Mouse (Mus musculus) E14TG2a.4 (cell line): ENCODE measurements at regions not wholly inside any gene's neighbourhood (a gene's known extent, or its start where the extent isn't known, plus 50 kb on each side); places are given as distances from the start of the nearest gene placed in this dataset.

Experiments
- CTCF ChIP-seq: conservative IDR thresholded peaks from 2 replicates; pipeline ENCODE4 v1.5.1; 2014; ENCODE audit warnings: low read length
- POU5F1 ChIP-seq: IDR thresholded peaks from 2 replicates; pipeline ENCODE4 v1.6.1; 2014; ENCODE audit warnings: low read length, borderline replicate concordance

DNA sequence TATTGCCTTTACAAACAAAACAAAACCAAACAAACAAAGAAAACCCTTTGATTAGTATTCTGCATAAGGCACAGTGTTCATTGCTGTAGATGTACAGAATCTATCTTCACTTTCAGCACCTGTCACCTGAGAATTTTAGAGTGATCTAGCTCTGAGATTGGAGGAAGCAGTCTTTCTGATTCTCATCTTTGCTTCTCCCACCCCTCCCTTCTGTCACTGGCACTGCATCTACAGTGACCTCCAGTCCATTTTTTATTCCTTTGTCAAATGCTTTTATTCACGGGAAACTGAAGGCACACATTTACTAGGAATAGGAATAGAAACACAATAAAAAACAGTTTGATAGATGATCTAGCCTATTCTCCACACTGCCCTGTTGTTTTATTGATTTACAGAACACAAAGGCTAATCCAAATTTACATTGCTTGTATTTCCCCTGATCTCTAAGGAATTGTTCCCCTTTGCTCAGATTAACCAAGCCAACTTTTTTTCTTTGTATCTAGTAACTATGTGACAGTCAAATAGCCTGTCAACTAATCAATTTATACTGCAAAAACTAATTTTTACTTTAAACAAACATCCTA lies 488.2 kb upstream of the Stxbp6 start:
- TF ChIP-seq CTCF (no peak), POU5F1 (no peak)
